Mouse (Mus musculus) c-Kit-positive CD71-positive TER-119-negative erythroid progenitor cells, embryonic 14.5 days (primary cell): ENCODE results near the gene Fbxo34.
"Not testable (repeated sequence)": the region's sequence is repeated elsewhere in the genome, so short reads cannot be mapped to it uniquely, and the experiment has no call there.

ENCODE experiments used
- DNase-seq: peaks from one replicate; pipeline ENCODE4 v3.0.0-alpha.2; 2013; ENCODE audit warnings: low read depth

The Fbxo34 gene

DNA sequence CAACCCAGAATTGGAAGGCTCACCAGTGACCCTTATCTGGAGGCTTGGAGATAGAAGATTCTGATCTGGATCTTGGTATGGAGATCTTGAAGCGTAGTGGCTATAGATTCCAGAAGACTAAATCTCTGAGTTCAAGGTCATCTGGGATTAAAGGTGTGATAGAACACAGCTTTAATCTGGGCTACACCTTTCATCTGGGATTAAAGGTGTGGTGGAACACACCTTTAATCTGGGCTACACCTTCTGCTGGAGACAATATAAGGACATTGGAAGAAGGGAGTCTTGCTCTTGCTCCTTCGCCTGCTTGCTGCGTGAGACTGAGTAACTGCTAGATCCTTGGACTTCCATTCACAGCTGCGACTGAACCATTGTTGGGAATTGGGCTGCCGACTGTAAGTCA is at the start of gene Fbxo34:
TSS of gene Fbxo34 (plus strand) at position 301 of the 400 bp plus-strand sequence.
- not testable (repeated sequence) for DNase-seq

DNA sequence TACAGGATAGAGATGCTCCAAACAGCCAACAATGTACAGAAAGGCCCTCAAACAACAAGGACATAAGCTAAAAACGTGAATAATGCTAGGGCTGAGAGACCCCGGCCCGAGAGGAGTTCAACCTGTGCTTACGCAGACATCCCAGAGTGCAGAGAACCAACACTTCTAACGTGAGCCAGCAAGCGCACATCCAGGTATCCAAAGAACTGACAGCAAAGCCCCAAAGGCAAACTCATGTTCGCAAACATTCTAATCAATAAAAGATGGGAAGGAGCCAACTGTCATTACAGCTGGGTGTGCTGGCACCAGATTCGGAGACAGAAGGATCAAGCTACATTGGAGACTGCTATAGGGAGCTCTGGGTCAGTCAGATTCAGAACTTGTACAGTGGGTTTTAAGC is 47.5 kb upstream of the Fbxo34 start:
- DNase-seq, result no peak

DNA sequence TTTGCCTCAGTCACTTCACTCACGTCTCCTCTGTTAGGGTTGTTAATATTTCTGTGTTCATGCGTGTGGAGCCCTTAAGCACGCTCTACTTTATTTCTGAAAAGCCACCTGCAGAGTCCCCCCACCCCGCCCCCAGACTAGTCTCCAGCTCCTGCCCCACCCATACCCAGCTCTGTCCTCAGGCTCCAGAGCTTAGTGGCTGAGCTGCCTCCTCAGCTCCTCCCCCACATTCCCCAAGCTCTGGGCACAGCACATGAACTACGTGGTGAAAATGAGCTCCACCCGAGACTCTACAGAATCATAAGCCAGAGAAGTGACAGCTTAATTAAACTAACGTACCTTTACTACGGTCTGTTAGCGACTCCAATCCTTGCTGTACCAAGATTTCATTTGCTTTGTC is 44.2 kb upstream of the Fbxo34 start:
- DNase-seq, result no peak

DNA sequence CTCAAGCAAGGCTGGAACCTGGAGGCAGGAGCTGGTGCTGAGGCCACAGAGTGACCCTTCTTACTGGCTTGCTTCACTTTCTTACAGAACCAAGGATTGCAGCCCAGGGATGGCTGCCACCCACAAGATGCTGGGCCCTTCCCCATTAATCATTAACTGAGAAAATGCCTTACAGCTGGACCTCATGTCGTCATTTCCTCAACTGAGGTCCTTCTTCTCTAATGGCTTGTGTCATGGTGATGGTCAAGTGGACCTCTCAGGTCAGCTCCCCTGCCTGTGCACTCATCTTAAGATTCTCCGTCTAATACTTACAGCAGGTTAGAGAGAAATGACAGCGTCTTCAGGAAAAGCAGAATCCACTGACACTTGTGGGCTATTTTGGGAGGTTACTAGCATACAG is 32.9 kb upstream of the Fbxo34 start:
- no peak for DNase-seq

DNA sequence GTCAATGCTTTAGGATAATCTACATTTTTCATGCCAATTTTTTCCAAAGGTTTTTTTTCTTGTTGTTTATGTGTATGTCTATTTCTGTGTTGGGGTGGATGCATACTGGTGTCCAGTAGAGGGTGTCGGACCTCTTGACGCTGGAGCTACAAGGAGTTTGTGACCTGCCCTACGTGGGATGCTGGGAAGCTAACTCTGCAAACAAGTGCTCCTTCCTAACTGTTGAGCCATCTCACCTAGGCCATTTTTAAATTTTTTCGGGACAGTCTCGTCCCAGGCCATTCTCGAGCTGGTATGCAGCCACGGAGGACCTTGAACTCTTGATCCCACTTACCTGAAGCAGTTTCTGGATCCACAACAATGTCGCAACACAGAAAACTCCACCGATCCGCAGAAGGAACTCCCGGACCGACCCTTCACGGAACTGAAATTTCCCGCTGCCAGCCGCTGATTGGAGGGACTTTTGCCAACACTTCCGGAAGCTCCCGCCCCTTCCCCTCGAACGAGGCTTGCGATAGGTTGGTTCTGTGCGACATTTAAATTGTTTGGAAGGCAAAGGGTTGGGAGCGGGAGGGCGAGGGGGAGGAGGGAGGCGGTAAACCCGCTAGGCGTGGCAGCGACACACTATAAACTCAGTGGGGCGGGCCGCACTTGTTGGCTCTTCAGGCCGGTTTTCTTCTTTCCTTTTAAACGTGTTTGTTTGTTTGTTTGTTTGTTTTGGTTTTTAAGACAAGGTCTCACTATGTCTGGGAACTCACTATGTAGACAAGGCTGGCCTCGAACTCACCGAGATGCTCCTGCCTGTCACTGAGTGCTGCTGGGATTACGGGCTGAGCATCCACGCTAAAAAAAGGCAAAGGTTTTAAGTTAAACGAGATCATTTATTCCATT is 32.2 kb upstream of the Fbxo34 start, which contains the start of gene Dlgap5:
TSS of gene Dlgap5 (minus strand) at position 633 of the 891 bp plus-strand sequence.
- peak; percentile 97 for DNase-seq

DNA sequence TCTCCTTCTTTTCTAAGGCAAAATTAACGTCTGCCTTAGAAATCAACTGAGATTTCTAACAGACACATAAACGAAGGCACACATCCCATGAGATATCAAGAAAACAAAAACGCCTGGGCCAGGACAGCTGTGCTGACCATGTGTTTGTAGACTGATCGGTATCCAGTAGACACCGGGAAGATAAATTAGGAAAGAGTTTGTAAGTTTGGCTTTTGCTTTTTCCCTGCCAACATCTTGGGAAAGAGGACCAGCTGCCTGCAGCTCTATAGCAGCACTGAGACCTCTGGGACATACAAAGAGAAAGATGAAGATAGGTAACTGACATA is 31.6 kb upstream of the Fbxo34 start:
- DNase-seq, result no peak

DNA sequence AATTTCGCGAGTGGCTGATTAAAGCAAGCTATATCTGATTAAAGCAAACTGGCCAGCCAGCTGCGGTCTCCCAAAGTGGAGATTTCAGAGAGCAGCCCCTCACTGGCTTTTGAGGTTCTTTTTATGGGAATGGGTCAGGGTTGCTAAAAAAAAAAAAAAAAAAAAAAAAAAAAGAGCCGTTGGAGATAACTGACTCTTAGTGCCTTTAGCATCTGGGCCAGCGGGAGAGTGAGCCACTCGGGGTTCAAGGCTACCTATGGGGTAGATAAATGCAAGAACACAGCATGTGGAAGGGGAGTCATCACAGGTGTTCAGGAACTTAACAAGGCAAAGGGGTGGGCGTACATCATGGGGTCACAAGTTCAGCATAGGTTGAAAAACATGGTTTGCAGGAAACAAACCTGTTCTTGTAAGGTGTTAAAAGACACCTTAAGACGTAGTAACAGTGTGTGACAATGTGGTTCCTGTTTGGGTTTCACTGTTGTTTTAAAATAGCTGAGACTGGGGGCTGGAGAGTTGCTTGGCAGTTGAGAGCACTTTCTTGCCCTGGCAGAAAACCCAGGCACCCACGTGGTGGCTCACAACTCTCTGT is 31.1 kb upstream of the Fbxo34 start:
- DNase-seq, result no peak

DNA sequence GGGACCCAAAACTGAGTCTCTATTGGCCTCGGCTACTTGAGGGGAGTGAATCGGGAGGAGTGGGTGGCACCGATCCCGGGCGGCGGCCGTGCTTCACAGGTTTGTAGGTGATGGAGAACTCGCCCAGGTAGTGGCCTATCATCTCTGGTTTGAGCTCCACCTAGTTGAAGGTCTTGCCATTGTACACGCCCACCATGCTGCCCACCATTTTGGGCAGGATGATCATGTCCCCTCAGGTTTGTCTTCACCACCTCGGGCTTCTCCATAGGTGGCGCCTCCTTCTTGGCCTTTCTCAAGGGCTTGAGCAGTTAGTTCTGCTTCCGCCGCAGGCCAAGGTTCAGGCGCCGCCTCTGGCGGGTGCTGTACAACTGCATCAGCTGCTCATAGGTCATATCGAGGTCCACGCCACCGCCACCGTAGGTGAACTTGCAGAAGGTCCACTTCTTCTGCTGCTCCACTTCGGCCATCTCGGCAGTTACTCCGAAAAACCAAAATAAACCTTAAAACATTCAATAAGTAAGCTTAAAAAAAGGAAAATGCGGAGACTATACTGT is 30.4 kb upstream of the Fbxo34 start:
- DNase-seq, result no peak

DNA sequence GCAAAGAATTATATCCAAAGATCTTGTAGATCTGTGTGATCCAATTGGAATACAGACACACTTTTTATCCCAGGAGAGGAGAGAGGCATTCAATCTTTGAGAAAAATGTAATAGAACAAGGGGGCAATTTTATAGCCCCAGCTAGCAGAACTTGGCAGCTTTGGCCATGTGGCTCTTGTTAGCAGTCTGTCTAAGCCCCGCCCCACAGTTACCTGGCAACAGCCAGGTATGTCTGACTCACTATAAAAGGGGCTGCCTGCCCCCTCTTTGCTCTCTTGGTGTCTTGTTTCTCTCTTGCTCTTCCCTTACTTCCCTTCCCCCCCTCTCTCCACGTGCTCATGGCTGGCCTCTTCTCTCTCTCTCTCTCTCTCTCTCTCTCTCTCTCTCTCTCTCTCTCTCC is 28.6 kb upstream of the Fbxo34 start:
- DNase-seq, result no peak

DNA sequence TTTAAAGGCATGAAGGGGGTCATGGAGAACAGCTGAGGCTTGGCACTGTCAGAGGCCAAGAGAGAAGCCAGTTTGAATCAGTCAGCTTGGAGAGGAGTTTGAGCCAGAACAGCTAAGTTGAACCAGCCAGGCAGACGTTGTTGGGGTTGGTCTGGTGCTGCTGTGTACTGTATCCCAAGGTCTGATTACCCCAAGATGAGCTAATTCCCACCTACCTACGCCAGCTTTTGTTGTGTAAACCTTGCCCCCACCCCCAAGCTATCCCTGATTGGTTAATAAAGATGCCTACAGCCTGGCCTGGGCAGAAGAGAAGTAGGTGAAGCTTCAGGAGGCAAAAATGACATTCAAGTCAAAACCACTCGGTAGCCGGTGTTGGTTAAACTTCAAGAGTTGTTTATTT is 27.8 kb upstream of the Fbxo34 start:
- no peak for DNase-seq

DNA sequence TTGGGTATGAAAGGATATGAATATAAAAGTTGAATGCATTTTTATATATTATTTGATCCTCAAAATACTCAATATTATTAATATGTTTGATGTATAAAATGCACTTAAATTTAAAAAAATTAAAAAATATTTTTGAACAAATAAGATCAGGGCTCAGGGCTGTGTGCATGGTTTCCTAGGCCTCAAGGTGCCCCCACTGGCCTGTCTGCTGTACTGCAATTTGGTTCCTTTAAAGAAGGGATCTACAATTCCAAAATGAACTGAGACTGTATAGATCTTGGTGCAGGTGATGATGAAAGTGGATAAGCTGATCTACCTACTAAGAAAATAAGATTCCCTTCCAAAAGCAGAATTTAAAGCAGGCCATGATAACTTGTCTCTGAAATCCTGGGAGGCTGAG is 17.2 kb upstream of the Fbxo34 start:
- no peak for DNase-seq

DNA sequence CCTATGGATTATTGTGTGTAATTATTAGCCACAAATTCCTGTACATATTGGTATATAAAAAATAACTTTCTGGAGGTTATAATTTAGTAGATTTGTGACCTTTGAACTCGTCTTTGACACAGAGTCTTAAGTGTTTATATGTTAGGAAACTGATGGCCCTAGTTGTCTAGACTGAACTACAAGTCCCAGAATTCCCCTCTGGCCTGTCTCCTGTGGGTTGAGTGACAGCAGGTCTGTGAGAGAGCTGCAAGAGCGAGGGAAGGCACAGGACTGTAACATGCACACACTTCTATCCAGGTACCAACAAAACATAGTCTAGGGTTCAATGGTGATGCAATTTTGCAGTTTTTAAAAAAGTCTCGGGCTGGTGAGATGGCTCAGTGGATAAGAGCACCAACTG is 11.3 kb upstream of the Fbxo34 start:
- no peak for DNase-seq

DNA sequence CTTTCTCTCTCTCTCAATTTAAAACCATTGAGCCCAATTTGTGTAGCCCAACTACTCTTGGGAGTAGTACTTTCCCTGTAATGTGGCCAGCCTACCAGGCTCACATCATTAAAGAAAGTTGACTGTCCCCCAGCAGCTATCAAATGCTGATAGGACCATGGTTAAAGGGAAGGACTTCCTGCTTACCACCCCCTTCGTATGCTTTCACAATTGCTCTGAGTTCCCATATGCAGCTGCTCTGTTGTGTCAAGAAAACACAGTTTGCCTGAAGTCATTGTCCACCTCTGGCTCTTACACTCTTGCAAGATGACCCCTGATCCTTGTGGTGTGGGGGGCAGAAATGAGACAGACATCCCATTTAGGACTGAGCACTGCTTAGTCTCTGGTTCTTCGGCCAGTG is 5.3 kb upstream of the Fbxo34 start:
- no peak for DNase-seq

DNA sequence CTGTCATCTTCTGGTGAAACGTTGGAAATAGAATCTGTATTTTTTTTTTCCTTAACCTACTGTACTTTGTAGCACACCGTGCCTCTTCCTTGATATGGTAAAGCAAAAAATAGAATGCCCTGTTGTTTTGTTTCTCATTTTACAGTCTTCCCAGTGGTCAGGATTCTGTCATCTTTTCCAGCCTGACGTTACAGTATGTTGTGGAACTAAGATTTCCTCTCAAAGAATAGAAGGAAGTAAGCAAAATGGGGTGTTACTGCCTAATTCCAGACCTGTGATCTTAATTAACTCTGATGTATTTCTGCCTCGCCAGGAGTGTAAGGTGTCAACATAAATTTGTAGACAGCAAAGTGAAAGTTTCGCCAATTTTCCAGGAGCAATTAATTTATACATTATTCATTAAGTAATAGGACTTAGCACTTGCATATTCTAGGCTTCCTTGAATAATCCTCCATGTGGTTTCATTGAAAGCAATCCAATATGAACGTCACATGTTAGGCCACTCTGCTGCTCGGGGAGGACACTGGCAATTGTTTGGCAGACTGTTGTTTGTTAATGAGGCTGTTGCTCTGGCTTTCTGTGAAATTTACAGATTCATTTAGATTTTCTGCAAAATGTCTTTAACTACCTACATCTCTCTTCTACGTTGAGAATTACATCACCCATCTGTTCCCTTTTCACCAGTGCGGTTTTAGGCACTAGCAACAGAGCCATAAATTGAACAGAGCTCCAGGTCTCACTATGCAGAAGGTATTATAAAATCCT is 4.7 kb upstream of the Fbxo34 start:
- no peak for DNase-seq

DNA sequence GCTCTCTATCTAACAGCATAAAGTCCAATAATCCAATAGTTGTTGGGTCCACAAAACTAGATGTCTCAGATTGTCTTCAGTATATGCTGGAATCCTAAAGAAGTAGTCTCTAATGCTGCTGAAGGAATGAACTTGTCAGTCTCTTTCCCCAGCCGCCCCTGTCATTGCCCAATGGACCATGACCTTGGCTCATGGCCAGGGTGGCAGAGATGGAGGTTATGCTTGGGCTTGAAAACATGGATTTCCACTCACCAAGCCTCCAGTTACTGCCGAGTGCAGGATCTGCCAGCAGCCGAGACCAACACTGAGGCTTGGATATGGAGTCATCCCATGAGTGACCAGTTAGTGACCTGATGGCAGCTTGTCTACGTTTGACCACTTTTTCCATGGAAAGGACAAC is 9.3 kb downstream of the Fbxo34 start:
- no peak for DNase-seq

DNA sequence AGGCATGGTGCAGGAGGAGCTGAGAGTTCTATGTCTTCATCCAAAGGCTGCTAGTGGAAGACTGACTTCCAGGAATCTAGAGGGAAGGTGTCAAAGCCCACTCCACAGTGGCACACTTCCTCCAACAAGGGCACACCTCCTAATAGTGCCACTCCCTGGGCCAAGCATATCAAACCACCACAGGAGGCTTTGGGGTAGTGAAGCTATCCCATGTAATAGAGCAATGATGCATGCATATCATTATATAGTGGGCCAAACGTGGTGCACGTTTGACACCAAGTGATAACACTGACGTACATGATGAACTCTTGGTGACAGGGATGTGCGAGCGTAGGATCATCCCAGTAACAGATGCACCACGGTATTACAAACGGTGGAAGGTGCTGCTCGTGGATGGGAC is 11.8 kb downstream of the Fbxo34 start:
- no peak for DNase-seq

DNA sequence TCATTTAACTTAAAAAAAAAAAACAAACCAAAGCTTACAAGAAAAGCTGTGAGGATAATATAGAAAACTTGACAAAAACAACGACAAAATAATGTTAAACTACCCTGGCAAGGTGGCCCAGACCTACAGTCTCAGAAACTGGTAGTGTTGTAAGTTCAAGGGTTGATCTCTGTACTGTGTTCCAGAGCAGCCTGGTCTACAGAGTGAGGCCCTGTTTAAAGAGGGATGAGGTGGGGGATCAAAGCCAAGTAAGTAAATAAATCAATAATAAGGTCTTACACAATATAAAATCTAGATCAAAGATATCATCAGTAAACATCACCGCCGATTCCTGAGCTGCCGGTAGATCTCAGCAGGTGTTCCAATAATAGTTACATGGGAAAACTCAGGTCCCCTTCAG is 12.2 kb downstream of the Fbxo34 start:
- DNase-seq, result no peak

DNA sequence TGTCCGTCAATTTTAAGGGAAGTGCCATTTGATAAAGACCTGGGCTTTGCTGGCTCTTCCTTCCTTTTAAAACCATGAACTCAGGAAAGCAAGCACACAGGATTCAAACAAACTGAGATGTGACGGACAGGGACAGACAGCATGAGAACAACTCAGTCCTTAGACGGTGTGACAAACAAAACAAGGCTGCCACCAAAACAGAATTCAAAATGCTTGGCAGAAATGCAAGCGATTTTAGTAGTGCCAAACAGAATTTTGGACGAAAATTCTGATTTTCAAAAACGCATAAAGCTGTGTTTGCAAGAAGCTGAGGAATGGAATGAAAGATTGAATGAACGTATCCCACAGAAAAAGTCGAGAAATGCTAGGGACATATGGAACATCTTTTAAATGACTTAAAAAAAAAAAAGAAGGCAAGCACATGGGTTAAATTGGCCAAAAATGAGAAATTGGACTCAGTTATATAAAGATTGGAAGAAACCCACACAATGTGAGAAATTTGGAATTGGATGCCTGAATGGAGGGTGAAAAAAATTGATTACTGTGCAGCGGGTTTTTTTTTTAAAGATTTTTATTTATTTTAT is 12.7 kb downstream of the Fbxo34 start:
- no peak for DNase-seq

DNA sequence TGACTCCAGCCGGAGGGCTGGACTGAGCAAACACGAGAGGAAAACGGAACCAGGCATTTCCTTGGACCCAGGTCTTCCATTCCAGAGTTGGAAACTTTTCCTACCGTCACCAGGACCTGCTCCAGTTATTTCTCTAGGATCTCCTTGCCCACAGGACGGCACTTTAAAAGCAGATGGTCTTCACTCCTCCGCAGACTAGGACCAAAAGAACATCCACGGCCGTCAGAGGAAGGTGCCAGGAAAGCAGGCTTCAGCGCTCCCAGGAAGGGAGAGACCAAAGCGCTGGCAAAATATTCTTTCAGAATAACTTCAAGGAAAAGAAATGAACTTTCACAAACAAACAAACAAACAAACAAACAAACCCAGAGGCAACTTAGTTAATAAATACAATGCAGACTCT is 14.2 kb downstream of the Fbxo34 start:
- DNase-seq, result no peak

DNA sequence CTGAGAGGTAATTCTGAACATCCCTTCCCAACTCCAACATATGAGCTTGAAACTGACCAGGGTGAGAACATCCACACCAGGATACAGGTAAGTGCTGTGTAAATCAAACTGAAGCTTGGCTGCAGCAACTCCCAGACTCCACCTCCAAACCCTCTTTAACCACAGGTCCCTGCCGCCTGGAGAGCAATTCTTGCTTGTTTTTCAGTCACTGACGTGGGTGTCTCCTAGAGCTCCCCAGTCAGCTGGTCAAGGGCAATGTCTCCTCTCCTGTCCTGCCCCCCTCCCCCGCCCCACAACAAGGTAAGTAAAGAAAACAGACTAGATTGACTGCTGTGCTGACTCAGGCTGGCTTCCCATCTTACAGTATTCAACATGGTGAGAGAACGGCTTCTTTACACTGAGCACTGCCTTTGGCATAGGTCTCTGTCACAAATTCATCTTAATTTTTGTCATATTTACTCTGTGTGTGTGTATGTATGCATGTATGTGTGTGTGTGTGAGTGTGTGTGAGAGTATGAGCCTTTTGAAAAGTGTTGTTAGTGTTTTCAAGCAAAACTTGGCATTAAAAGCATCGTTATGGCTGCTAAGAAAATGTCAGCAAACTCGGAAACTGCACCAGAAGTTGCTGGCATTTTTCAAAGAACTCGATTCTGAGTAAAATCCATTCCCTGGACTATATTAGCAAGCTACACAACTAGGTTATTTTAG is 15.4 kb downstream of the Fbxo34 start:
- no peak for DNase-seq

DNA sequence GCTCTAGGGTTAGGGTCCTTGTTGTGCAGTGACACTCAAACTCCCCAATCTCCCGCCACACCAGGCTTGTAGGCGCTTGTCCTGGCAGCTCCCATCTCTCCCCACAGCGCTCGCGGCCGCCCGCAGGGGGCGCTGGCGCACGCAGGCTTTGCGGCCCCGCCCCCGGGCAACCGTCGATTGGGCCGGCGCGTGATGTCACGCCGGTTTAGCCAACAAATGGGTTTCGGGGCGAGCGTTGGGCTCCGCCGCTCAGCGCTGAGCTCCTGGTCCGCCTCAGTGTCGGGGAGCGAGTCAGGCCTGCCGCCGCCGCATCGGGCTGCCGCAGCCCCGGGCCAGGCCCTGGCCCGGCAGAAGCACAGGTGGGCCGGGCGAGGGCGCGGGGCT is 22.1 kb downstream of the Fbxo34 start:
- DNase-seq, result peak; percentile 88
